Mouse (Mus musculus) megakaryocyte, embryonic 14.5 days (primary cell): ENCODE results near the gene Apof.

Experiments used
- FLI1 ChIP-seq: IDR thresholded peaks from 2 replicates; pipeline ENCODE4 v1.6.1; 2012; ENCODE audit warnings: low read length, inconsistent platforms, mixed read lengths
- GATA1 ChIP-seq: IDR thresholded peaks from 3 replicates; pipeline ENCODE4 v1.6.1; 2012; ENCODE audit warnings: mixed read lengths, low read length, inconsistent platforms, borderline replicate concordance

- TF ChIP-seq GATA1, result no peak
- no peak for TF ChIP-seq FLI1
Observed at GRCm38 (mm10) chr10:128255925-128256324, 12.5 kb upstream of the Apof start.
